Mouse (Mus musculus) forebrain, embryonic 15.5 days (tissue): Measurements from ENCODE around the gene Krt78. TPM values are rescaled to one million over a fixed set of nuclear protein-coding genes. Genes with fewer than 3 reads are reported as not detected.
A peak's percentile ranks its signal among the peaks of the same experiment; 100 is the strongest.

Experiments
- ATAC-seq: fragments of 200-750 bp; cut with Nextera tagmentation; replicated peaks from 2 replicates; pipeline ENCODE4 v1.8.0; 2017; ENCODE audit warnings: mild to moderate bottlenecking, moderate TSS enrichment, moderate library complexity
- H3K27ac ChIP-seq: fragments of 300-500 bp; sonication (generic); replicated peaks from 2 replicates; pipeline ENCODE4 v1.5.1; 2015; ENCODE audit warnings: mild to moderate bottlenecking, inconsistent platforms
- H3K27me3 ChIP-seq: fragments of 300-500 bp; sonication (generic); 2 replicates; pipeline ENCODE4 v1.6.1; 2015; ENCODE audit warnings: inconsistent platforms
- H3K36me3 ChIP-seq: fragments of 300-500 bp; sonication (generic); 2 replicates; pipeline ENCODE4 v1.6.1; 2015; ENCODE audit warnings: mild to moderate bottlenecking, inconsistent platforms
- H3K4me1 ChIP-seq: fragments of 300-500 bp; sonication (generic); 2 replicates; pipeline ENCODE4 v1.6.1; 2015; ENCODE audit warnings: inconsistent platforms
- H3K4me2 ChIP-seq: fragments of 300-500 bp; sonication (generic); replicated peaks from 2 replicates; pipeline ENCODE4 v1.6.1; 2015; ENCODE audit warnings: mild to moderate bottlenecking, inconsistent platforms
- H3K4me3 ChIP-seq: fragments of 300-500 bp; sonication (generic); 2 replicates; pipeline ENCODE4 v1.5.1; 2015; ENCODE audit warnings: mild to moderate bottlenecking, inconsistent platforms
- H3K9ac ChIP-seq: fragments of 300-500 bp; sonication (generic); replicated peaks from 2 replicates; pipeline ENCODE4 v1.6.1; 2015; ENCODE audit warnings: mild to moderate bottlenecking, inconsistent platforms
- H3K9me3 ChIP-seq: fragments of 300-500 bp; sonication (generic); 2 replicates; pipeline ENCODE4 v1.6.1; 2016; ENCODE audit warnings: inconsistent platforms
- WGBS: fragments of 180-500 bp; shearing (Covaris S2); methylation state at CpG from one replicate; pipeline ENCODE4 v1.1.7; 2015; ENCODE audit warnings: mixed read lengths; 5-methylcytosine and 5-hydroxymethylcytosine counted together
- polyA plus RNA-seq: library from polyadenylated mRNA; unstranded; fragments of >200 nt; fragmentation: Nextera tagmentation; extraction: Ambion mirVana; gene quantifications from 2 replicates; pipeline ENCODE4 v1.2.1, GENCODE M21; 2015

The Krt78 gene
- polyA plus RNA-seq, 1 experiment from 2014 or later, result not detected

DNA sequence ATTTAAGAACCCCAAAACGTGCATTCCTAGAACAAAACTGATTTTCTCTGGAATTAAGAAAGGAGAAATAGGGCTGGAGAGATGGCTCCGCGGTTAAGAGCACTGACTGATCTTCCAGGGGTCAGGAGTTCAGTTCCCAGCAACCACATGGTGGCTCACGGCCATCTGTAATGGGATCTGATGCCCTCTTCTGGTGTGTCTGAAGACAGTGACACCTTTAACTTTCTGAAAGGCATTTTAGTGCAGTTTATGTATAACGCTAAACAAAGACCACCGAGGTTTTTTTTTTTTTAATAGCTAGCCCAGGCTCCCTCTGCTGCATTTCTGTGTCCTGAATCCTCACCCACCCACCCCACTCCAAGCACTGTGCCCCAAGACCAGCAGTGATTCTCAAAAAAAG lies 30.7 kb upstream of the Krt78 start:
- Histone ChIP-seq H3K9me3 (no peaks in the 10 kb centered on the region), H3K4me1 (0 out of 2 replicates have a peak, but pooled peaks cover 7% of the 10 kb centered on the region), H3K4me3 (no peak overlapping the region), H3K4me2 (peak overlapping the region; percentile 46; the same call in 1 of the 2 replicates), H3K36me3 (no peaks in the 10 kb centered on the region), H3K9ac (peak overlapping the region; percentile 24; the same call in 1 of the 2 replicates), H3K27ac (no peak overlapping the region), H3K27me3 (no peaks in the 10 kb centered on the region)
- ATAC-seq, result no peak
- 19% methylated on average over 6 of the region's 6 CpGs for WGBS

DNA sequence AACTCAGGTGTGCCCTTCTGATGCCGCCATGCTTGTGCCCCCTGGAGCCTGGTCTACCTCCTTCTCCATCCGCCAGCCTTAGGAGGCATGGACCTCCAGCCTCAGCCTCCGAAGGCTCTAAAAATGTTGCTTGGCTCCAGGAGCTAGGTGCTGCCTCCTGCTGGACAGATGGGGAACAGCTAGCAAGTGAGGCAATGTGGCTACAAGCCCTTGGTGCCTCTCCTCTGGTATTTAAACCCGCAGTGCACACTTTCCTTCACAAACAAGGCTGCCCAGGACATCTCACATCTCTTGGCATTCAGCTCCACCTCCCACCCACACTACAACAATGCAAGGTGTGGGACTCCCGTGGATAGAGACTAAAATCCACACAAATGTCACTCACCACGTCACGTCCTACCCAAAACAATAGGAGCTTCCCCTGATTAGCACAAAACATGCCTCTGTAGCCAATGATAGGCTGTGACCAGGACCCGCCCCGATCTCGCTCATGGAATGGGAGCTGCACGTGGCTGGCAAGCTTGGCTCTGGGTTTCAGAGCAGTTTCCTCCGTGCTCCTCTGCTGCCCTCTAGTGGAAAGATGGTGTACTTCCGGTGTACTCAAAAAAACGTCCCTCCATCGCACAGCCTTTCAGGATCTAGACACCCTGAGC lies 30.0 kb upstream of the Krt78 start:
- Histone ChIP-seq H3K4me3 (peak overlapping the region; percentile 29), H3K27me3 (no peaks in the 10 kb centered on the region), H3K27ac (peak overlapping the region; percentile 83), H3K36me3 (no peaks in the 10 kb centered on the region), H3K9me3 (no peaks in the 10 kb centered on the region), H3K4me1 (0 out of 2 replicates have a peak, but pooled peaks cover 7% of the 10 kb centered on the region), H3K9ac (peak overlapping the region; percentile 29), H3K4me2 (peak overlapping the region; percentile 46)
- 2% methylated on average over 15 of the region's 15 CpGs for WGBS
- peak; percentile 98 for ATAC-seq

GRCm38 (mm10) chr15:101983315-101983948 lies 29.3 kb upstream of the Krt78 start:
- no peaks in the 10 kb centered on the region for H3K36me3 ChIP-seq
- H3K4me3 ChIP-seq, result 0 out of 2 replicates have a peak overlapping the region, but pooled peaks have one; percentile 29
- 80% methylated on average over 13 of the region's 13 CpGs for WGBS
- H3K4me1 ChIP-seq, result 0 out of 2 replicates have a peak, but pooled peaks cover 7% of the 10 kb centered on the region
- no peaks in the 10 kb centered on the region for H3K9me3 ChIP-seq
- H3K27ac ChIP-seq, result peak overlapping the region; percentile 83
- no peaks in the 10 kb centered on the region for H3K27me3 ChIP-seq
- H3K4me2 ChIP-seq, result peak overlapping the region; percentile 46
- ATAC-seq, result no peak
- H3K9ac ChIP-seq, result peak overlapping the region; percentile 29; the same call in 1 of the 2 replicates

DNA sequence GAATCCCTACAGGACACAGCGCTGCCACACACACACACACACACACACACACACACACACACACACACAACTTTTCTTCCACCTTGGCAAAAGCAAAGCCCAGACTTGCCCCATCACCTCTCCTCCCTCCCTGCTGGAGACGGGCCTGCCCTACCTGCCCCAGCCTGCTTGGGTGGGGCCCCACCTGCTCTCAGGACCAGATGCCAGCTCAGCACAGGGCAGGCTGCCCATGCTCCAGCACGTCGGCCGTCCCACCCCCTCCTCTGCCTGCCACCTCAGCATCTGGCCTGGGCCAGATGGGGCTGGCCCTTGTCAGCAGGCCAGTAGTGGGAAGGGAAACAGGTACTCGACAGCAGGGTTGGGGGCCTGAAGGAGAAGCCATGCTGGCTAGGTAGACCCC lies 26.8 kb upstream of the Krt78 start:
- no peak for ATAC-seq
- WGBS, result 64% methylated on average over 6 of the region's 6 CpGs
- no peak overlapping the region for H3K9ac ChIP-seq
- H3K9me3 ChIP-seq, result no peaks in the 10 kb centered on the region
- H3K27me3 ChIP-seq, result no peaks in the 10 kb centered on the region
- H3K4me1 ChIP-seq, result peaks cover 17% of the 10 kb centered on the region
- no peaks in the 10 kb centered on the region for H3K36me3 ChIP-seq
- H3K4me3 ChIP-seq, result no peak overlapping the region
- H3K4me2 ChIP-seq, result no peak overlapping the region
- no peak overlapping the region for H3K27ac ChIP-seq

DNA sequence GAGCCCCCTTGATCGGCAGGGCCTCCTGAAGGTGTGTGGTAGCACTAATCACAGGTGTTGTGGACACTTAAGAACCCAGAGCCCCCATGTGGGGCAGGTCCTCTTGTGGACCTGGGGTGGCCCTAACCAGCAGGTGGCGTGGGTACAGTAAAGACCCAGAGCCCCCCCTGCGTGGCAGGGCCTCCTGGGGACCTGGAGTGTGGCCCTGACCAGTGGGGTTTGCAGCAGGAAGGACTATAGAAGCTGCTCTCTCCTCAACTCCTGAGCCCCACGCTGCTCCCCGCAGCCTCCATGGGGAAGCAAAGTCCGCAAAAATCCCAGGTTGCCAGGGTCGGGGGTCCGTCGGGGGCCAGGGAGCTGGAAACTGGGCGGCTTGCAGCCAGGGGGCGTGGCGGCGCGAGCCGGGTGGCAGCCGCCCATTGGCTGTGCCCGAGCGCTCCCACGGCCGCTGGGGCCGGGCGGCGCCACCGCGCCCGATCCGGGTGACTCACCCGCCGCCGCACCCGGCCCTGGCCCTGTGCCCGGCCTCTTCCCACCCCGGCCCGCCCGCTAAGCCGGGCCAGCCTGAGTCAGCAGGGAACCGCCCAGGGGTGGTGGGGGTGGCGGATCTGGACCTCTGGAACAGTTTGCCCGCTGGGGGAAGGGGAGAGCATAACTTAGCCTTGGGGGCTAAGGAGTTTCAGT lies 23.1 kb upstream of the Krt78 start:
- H3K27me3 ChIP-seq, result no peaks in the 10 kb centered on the region
- H3K9ac ChIP-seq, result peak overlapping the region; percentile 49
- peak overlapping the region; percentile 40 for H3K4me3 ChIP-seq
- H3K9me3 ChIP-seq, result no peaks in the 10 kb centered on the region
- no peaks in the 10 kb centered on the region for H3K36me3 ChIP-seq
- no peak overlapping the region for H3K27ac ChIP-seq
- WGBS, result 3% methylated on average over 39 of the region's 39 CpGs
- peak overlapping the region; percentile 91 for H3K4me2 ChIP-seq
- H3K4me1 ChIP-seq, result peaks cover 15% of the 10 kb centered on the region
- ATAC-seq, result peak; percentile 62

- H3K9ac ChIP-seq, result no peak overlapping the region
- 63% methylated on average over 3 of the region's 3 CpGs for WGBS
- H3K4me1 ChIP-seq, result peaks cover 15% of the 10 kb centered on the region
- H3K4me2 ChIP-seq, result 0 out of 2 replicates have a peak overlapping the region, but pooled peaks have one; percentile 91
- no peak overlapping the region for H3K4me3 ChIP-seq
- ATAC-seq, result no peak
- H3K27me3 ChIP-seq, result no peaks in the 10 kb centered on the region
- H3K27ac ChIP-seq, result no peak overlapping the region
- no peaks in the 10 kb centered on the region for H3K9me3 ChIP-seq
- no peaks in the 10 kb centered on the region for H3K36me3 ChIP-seq
Measured at GRCm38 (mm10) chr15:101976641-101977040, 22.6 kb upstream of the Krt78 start.

GRCm38 (mm10) chr15:101976023-101976422 lies 21.9 kb upstream of the Krt78 start:
- no peak overlapping the region for H3K27ac ChIP-seq
- no peak overlapping the region for H3K4me2 ChIP-seq
- H3K9ac ChIP-seq, result no peak overlapping the region
- no peaks in the 10 kb centered on the region for H3K27me3 ChIP-seq
- no peaks in the 10 kb centered on the region for H3K36me3 ChIP-seq
- 86% methylated on average over 5 of the region's 5 CpGs for WGBS
- no peak for ATAC-seq
- no peak overlapping the region for H3K4me3 ChIP-seq
- H3K9me3 ChIP-seq, result no peaks in the 10 kb centered on the region
- H3K4me1 ChIP-seq, result peaks cover 15% of the 10 kb centered on the region

DNA sequence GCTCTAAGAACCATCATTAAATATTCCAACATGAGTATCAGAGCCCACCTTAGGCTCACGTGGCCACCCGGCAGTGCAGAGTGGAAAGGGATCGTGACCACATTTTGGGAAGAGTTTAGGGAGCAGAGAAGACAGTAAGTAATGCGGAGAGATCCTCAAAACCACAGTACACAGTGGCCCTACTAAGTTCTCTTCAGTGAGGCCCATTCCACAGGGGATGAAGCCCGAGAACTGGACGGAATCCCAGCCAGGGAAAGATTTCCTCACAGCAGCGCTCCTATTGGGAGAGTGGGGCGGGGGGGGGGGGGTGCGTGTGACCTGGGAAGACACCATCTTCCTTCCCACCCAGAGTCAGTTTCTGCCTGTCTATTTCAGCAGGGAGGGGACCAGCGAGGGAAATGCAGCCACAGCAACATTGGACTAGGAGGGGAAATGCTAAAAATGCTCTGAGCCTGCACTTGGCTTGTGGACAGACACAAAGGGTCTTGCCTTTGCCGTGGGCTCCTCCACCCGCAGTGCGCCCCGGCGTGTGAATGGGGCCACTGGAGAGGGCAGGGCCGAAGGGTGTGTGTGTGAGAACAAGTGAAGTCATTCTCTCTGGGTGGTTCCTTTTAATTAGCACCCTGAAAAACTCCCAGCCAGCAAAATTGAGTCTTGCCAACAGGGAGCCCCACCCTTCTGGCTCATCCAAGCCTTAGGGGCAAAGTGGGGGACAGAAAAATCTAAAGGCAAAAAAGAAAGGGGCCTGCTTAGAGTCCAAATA lies 20.2 kb upstream of the Krt78 start:
- peak; percentile 40; the same call in 1 of the 2 replicates for ATAC-seq
- no peak overlapping the region for H3K4me2 ChIP-seq
- peaks cover 15% of the 10 kb centered on the region for H3K4me1 ChIP-seq

GRCm38 (mm10) chr15:101973414-101974077 lies 19.5 kb upstream of the Krt78 start:
- Histone ChIP-seq H3K9ac (0 out of 2 replicates have a peak overlapping the region, but pooled peaks have one; percentile 13), H3K4me3 (no peak overlapping the region), H3K4me1 (peaks cover 15% of the 10 kb centered on the region), H3K27ac (no peak overlapping the region), H3K4me2 (no peak overlapping the region), H3K9me3 (no peaks in the 10 kb centered on the region), H3K27me3 (no peaks in the 10 kb centered on the region), H3K36me3 (no peaks in the 10 kb centered on the region)
- WGBS, result 10% methylated on average over 15 of the region's 15 CpGs
- peak; percentile 55 for ATAC-seq

More for the DNA sequence above, 20.2 kb upstream of the Krt78 start:
- H3K36me3 ChIP-seq, result no peaks in the 10 kb centered on the region
- WGBS, result 55% methylated on average over 14 of the region's 16 CpGs
- no peaks in the 10 kb centered on the region for H3K27me3 ChIP-seq
- no peak overlapping the region for H3K27ac ChIP-seq
- H3K9ac ChIP-seq, result no peak overlapping the region
- no peaks in the 10 kb centered on the region for H3K9me3 ChIP-seq
- no peak overlapping the region for H3K4me3 ChIP-seq

DNA sequence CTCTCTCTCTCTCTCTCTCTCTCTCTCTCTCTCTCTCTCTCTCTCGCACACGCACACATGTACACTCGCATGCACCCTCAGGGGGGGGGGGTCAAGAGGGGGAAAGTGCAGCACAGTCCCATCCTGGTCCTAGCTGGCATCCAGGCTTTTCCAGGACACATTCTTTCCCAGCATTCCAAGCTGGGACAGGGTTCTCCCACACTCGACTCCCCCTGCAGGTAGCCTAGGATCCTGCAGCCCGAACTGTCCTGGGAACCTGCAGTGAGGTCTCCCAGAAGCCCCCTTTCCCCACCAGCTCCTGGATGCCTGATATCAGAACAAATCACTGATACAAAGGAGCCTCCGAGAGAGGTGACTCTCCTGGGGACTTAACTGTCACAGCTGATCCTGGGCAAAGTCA lies 16.4 kb upstream of the Krt78 start:
- Histone ChIP-seq H3K4me3 (no peak overlapping the region), H3K27me3 (no peaks in the 10 kb centered on the region), H3K9me3 (no peaks in the 10 kb centered on the region), H3K4me1 (0 out of 2 replicates have a peak, but pooled peaks cover 4% of the 10 kb centered on the region), H3K4me2 (no peak overlapping the region), H3K27ac (no peak overlapping the region), H3K36me3 (no peaks in the 10 kb centered on the region), H3K9ac (no peak overlapping the region)
- ATAC-seq, result no peak
- 8% methylated on average over 3 of the region's 6 CpGs for WGBS

DNA sequence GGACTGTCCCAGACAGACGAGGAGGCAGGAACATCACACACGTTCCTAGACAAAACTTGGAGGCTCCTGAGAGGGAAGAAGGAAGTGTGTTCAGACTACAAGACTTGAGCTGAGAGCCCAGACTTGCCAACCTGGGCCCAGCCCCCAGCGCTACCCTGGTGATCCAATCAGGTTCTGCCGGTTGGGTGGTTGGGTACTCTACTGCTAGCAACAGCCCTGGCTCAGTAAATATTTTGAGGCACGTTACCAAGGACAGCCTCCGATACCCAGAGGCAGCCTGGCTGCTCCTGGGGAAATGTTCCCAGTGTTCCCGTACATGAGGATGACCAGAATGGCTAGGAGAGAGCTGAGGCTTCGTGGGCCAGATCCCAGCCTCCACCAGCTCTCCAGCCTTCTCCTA lies 12.7 kb upstream of the Krt78 start:
- Histone ChIP-seq H3K36me3 (no peaks in the 10 kb centered on the region), H3K27me3 (no peaks in the 10 kb centered on the region), H3K4me1 (no peaks in the 10 kb centered on the region), H3K27ac (no peak overlapping the region), H3K4me2 (no peak overlapping the region), H3K9me3 (no peaks in the 10 kb centered on the region), H3K9ac (no peak overlapping the region), H3K4me3 (no peak overlapping the region)
- no peak for ATAC-seq
- 88% methylated on average over 8 of the region's 8 CpGs for WGBS
